Mouse (Mus musculus) liver, embryonic 13.5 days (tissue): ENCODE measurements around the gene Olfr325. TPM values are rescaled to one million over a fixed set of nuclear protein-coding genes. Genes with fewer than 3 reads are reported as not detected.

ENCODE experiments used
- ATAC-seq: fragments of 200-750 bp; cut with Nextera tagmentation; 2 replicates; pipeline ENCODE4 v1.8.0; 2017; ENCODE audit warnings: low read depth, mild to moderate bottlenecking, moderate number of reproducible peaks, moderate library complexity
- DNase-seq: peaks from one replicate; pipeline ENCODE4 v3.0.0; 2022
- H3K27ac ChIP-seq: fragments of 300-500 bp; sonication (generic); 2 replicates; pipeline ENCODE4 v1.5.1; 2015; ENCODE audit warnings: moderate library complexity, mild to moderate bottlenecking, inconsistent platforms
- H3K27me3 ChIP-seq: fragments of 300-500 bp; sonication (generic); 2 replicates; pipeline ENCODE4 v1.6.1; 2015; ENCODE audit warnings: mild to moderate bottlenecking, inconsistent platforms
- H3K36me3 ChIP-seq: fragments of 300-500 bp; sonication (generic); 2 replicates; pipeline ENCODE4 v1.6.1; 2015; ENCODE audit warnings: mild to moderate bottlenecking, inconsistent platforms
- H3K4me1 ChIP-seq: fragments of 300-500 bp; sonication (generic); replicated peaks from 2 replicates; pipeline ENCODE4 v1.6.1; 2015; ENCODE audit warnings: inconsistent platforms
- H3K4me2 ChIP-seq: fragments of 300-500 bp; sonication (generic); 2 replicates; pipeline ENCODE4 v1.6.1; 2015; ENCODE audit warnings: inconsistent platforms, mild to moderate bottlenecking, moderate library complexity
- H3K4me3 ChIP-seq: fragments of 300-500 bp; sonication (generic); replicated peaks from 2 replicates; pipeline ENCODE4 v1.5.1; 2015; ENCODE audit warnings: mild to moderate bottlenecking, inconsistent platforms
- H3K9ac ChIP-seq: fragments of 300-500 bp; sonication (generic); 2 replicates; pipeline ENCODE4 v1.6.1; 2015; ENCODE audit warnings: mild to moderate bottlenecking, inconsistent platforms
- H3K9me3 ChIP-seq: fragments of 300-500 bp; sonication (generic); replicated peaks from 2 replicates; pipeline ENCODE4 v1.6.1; 2016; ENCODE audit warnings: inconsistent platforms
- WGBS: fragments of 180-500 bp; shearing (Covaris S2); methylation state at CpG from one replicate; pipeline ENCODE4 v1.1.7; 2015; ENCODE audit not compliant: insufficient replicate concordance; 5-methylcytosine and 5-hydroxymethylcytosine counted together
- polyA plus RNA-seq: library from polyadenylated mRNA; unstranded; fragments of >200 nt; fragmentation: Nextera tagmentation; extraction: Ambion mirVana; gene quantifications from 2 replicates; pipeline ENCODE4 v1.2.1, GENCODE M21; 2015

The Olfr325 gene
- polyA plus RNA-seq, 1 experiment from 2014 or later: not detected

GRCm38 (mm10) chr11:58630401-58630800 lies 52.9 kb downstream of the Olfr325 start, which contains the start of gene Olfr323:
Gene Olfr323 (minus strand): TSS chr11:58630501.
- H3K4me1 ChIP-seq: 0 out of 2 replicates have a peak, but pooled peaks cover 6% of the 10 kb centered on the region
- H3K4me2 ChIP-seq: no peak within 1 kb of the TSS
- no peak for ATAC-seq
- no peak for DNase-seq
- no peak within 1 kb of the TSS for H3K4me3 ChIP-seq
- no peak within 1 kb of the TSS for H3K9ac ChIP-seq
- H3K9me3 ChIP-seq: no peaks in the 10 kb centered on the region
- H3K36me3 ChIP-seq: no peaks in the 10 kb centered on the region
- 53% methylated on average over 5 of the region's 5 CpGs for WGBS
- H3K27me3 ChIP-seq: no peaks in the 10 kb centered on the region
- H3K27ac ChIP-seq: no peak within 1 kb of the TSS

Other genes starting within 250 kb of the Olfr325 start
- gene Zfp672, start 247.4 kb upstream of the Olfr325 start, polyA plus RNA-seq: 40.5 and 47.7 TPM in 2 replicates
- 17.9 and 19.7 TPM in 2 replicates for gene Sh3bp5l, start 247.0 kb upstream of the Olfr325 start, polyA plus RNA-seq
- 0.39 TPM in 1 of 2 replicates, not detected in the other for gene Lypd8, start 198.7 kb upstream of the Olfr325 start, polyA plus RNA-seq
- not detected in 2 replicates for gene 1810065E05Rik, start 156.6 kb upstream of the Olfr325 start, polyA plus RNA-seq
- gene Gm12253, start 145.2 kb upstream of the Olfr325 start, polyA plus RNA-seq: not detected in 2 replicates
- gene Lypd9, start 124.8 kb upstream of the Olfr325 start, polyA plus RNA-seq: not detected in 2 replicates
- not detected in 2 replicates for gene Olfr30, start 115.5 kb upstream of the Olfr325 start, polyA plus RNA-seq
- gene Olfr332, start 85.2 kb upstream of the Olfr325 start, polyA plus RNA-seq: not detected in 2 replicates
- not detected in 2 replicates for gene Olfr331, start 75.2 kb upstream of the Olfr325 start, polyA plus RNA-seq
- not detected in 2 replicates for gene Olfr330, start 42.9 kb upstream of the Olfr325 start, polyA plus RNA-seq
- gene Olfr329-ps, start 31.3 kb upstream of the Olfr325 start, polyA plus RNA-seq: not detected in 2 replicates
- gene Olfr328, start 22.1 kb upstream of the Olfr325 start, polyA plus RNA-seq: not detected in 2 replicates
- gene Olfr224, start 7.2 kb upstream of the Olfr325 start, polyA plus RNA-seq: not detected in 2 replicates
- not detected in 2 replicates for gene Olfr324, start 17.4 kb downstream of the Olfr325 start, polyA plus RNA-seq
- gene 2210407C18Rik, start 38.3 kb downstream of the Olfr325 start, polyA plus RNA-seq: not detected in 2 replicates
- gene Olfr323, start 52.8 kb downstream of the Olfr325 start, polyA plus RNA-seq: not detected in 2 replicates
- gene Trim58, start 62.7 kb downstream of the Olfr325 start, polyA plus RNA-seq: 9.2 and 12.4 TPM in 2 replicates
- gene Olfr322, start 81.1 kb downstream of the Olfr325 start, polyA plus RNA-seq: not detected in 2 replicates
- gene Olfr320, start 103.4 kb downstream of the Olfr325 start, polyA plus RNA-seq: not detected in 2 replicates
- not detected in 2 replicates for gene Olfr319, start 121.4 kb downstream of the Olfr325 start, polyA plus RNA-seq
- gene Olfr318, start 146.3 kb downstream of the Olfr325 start, polyA plus RNA-seq: not detected in 2 replicates
- not detected in 2 replicates for gene Olfr317, start 161.5 kb downstream of the Olfr325 start, polyA plus RNA-seq
- gene Olfr316, start 175.0 kb downstream of the Olfr325 start, polyA plus RNA-seq: not detected in 2 replicates
- not detected in 2 replicates for gene Olfr315, start 195.5 kb downstream of the Olfr325 start, polyA plus RNA-seq
- gene Olfr314, start 205.2 kb downstream of the Olfr325 start, polyA plus RNA-seq: not detected in 2 replicates
- 0.49 TPM in 1 of 2 replicates, not detected in the other for gene Fam183b, start 224.2 kb downstream of the Olfr325 start, polyA plus RNA-seq
- not detected in 2 replicates for gene Olfr313, start 237.3 kb downstream of the Olfr325 start, polyA plus RNA-seq